Mouse (Mus musculus): ENCODE data around the gene Arrdc3.
A peak's percentile ranks its signal among the peaks of the same experiment; 100 is the strongest.
"Not testable (repeated sequence)": the region's sequence is repeated elsewhere in the genome, so short reads cannot be mapped to it uniquely, and the experiment has no call there.

Gene Arrdc3

DNA sequence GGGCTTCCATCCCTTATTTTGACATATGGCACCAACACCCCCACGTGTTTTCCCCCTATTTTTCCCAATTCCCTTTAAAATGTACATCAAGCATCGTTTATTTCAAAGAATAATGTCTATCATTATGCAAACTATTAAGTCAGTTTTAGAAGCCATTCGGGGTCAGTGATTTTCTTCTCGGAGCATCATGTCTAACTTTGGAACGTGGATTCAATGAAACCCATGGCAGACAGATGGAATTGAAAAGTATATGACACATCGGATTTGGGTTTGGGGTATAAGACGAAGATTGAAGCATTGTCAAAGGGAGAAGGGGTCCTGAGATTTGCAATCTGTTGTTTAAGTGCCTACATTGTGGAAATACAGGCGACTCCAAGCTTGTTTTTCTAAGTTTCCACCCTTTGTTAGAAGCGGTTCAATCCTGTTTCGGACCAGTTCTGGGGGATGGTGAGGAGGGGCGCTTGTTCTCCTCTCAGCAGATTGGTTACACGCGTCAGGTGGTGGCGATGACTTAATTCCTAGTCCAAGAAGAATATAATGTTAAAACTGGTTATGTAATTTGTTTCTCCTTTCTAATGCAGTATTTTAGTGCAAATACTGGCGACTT is 1.3 kb downstream of the Arrdc3 start:
- Histone ChIP-seq H3K4me3 (replicated peaks; ENCODE audit: low read length) (peak overlapping the region; percentile 86), H3K27me3 (ENCODE audit: insufficient read depth, low read length) (no peaks in the 10 kb centered on the region), H3K4me1 (replicated peaks; ENCODE audit: low read depth, low read length) (peaks cover 26% of the 10 kb centered on the region), H3K9me3 (ENCODE audit: low read length) (no peaks in the 10 kb centered on the region), H3K36me3 (ENCODE audit: insufficient read depth, low read length) (peaks cover 23% of the 10 kb centered on the region)
- TF ChIP-seq NANOG (IDR thresholded peaks at IDR 0.05; ENCODE audit: borderline replicate concordance, low read length) (no peak), POU5F1 (IDR thresholded peaks at IDR 0.05; ENCODE audit: borderline replicate concordance, low read length) (no peak), CTCF (conservative IDR thresholded peaks at IDR 0.05; ENCODE audit: low read length) (no peak)

DNA sequence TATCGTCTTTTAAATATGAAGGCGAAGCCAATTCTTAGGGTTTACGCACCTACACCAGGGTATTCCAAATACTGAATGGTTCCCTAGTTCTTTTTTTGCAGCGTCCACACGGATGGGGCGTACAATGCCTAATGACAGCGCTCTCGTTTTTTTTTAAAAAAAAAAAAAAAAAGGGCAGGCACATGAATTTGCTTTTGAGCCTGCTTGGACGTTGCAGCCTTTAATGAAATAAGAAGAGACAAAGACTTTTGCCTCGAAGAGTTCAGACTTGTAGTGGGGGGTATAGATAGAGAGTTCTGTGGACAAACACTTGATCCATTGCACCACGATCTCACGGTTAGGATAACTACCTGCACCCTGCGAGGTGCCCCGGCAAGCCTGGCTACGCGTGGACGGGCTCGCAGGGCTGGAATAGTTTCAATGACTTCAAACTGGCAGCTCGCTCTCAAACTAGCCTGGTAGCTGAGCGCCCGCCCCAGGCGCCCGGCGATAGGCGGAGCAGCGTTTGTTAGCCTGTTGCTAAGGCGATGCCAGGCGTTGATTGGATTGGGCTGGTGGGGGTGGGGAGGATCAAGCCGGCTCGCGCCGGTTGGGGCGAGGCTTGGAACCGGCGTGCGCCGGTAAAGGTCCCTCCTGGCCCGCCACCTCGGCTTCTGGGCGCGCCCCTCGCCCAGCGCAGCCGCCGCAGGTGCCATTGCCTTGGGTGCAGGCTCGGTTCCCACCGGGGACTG is 2.1 kb downstream of the Arrdc3 start:
- peak overlapping the region; percentile 86 for H3K4me3 ChIP-seq (replicated peaks; ENCODE audit: low read length)
- H3K36me3 ChIP-seq (ENCODE audit: insufficient read depth, low read length) = peaks cover 30% of the 10 kb centered on the region
- H3K4me1 ChIP-seq (replicated peaks; ENCODE audit: low read depth, low read length) = peaks cover 29% of the 10 kb centered on the region
- no peaks in the 10 kb centered on the region for H3K27me3 ChIP-seq (ENCODE audit: insufficient read depth, low read length)
- TF ChIP-seq CTCF (conservative IDR thresholded peaks at IDR 0.05; ENCODE audit: low read length) (no peak), NANOG (IDR thresholded peaks at IDR 0.05; ENCODE audit: borderline replicate concordance, low read length) (no peak), POU5F1 (IDR thresholded peaks at IDR 0.05; ENCODE audit: borderline replicate concordance, low read length) (no peak)
- H3K9me3 ChIP-seq (ENCODE audit: low read length) = no peaks in the 10 kb centered on the region

DNA sequence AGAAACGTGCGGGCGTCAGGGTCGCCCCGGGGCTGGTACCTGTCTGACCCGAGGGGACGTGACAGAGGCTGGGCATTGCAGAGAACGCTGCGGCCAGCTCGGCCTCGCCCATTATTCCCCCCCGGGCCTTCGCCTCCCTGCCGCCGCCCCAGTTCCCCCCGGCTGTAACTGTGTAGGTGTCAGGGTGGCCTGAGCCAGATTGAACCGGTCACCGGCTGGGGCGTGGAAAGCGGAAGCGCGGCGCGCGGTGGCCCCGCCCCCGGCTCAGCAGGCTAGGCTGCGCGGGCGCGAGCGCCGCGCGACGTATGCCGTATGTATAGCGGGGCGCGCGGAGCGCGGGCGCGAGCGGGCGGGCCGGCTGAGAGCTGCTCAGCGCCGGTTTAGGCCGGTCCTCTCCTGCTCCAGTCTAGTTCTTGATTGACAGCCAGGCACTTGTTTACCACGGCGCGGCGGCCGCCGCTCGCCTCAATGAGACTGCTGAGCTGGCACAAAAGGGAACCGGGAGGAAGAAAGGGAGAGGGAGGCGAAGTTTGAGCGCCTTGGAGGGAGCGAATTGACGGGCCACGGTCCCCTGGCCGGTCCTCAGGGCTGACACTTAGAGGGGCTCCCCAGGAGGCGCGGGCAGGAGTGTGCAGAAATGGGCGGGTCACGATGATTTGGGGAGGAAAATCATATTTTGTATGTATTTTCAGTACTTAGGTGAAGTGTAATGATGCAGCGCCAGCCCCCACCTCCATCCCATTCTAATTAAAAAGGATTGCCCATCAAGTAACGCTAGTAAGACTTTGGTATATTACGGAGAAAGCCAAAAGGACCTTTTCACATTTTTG is 2.9 kb downstream of the Arrdc3 start:
- H3K9me3 ChIP-seq (ENCODE audit: low read length) = no peaks in the 10 kb centered on the region
- H3K27me3 ChIP-seq (ENCODE audit: insufficient read depth, low read length) = no peaks in the 10 kb centered on the region
- TF ChIP-seq POU5F1 (IDR thresholded peaks at IDR 0.05; ENCODE audit: borderline replicate concordance, low read length) = no peak
- TF ChIP-seq CTCF (conservative IDR thresholded peaks at IDR 0.05; ENCODE audit: low read length) = no peak
- no peak for TF ChIP-seq NANOG (IDR thresholded peaks at IDR 0.05; ENCODE audit: borderline replicate concordance, low read length)
- H3K36me3 ChIP-seq (ENCODE audit: insufficient read depth, low read length) = peaks cover 37% of the 10 kb centered on the region
- peak overlapping the region; percentile 86 for H3K4me3 ChIP-seq (replicated peaks; ENCODE audit: low read length)
- H3K4me1 ChIP-seq (replicated peaks; ENCODE audit: low read depth, low read length) = peaks cover 36% of the 10 kb centered on the region

DNA sequence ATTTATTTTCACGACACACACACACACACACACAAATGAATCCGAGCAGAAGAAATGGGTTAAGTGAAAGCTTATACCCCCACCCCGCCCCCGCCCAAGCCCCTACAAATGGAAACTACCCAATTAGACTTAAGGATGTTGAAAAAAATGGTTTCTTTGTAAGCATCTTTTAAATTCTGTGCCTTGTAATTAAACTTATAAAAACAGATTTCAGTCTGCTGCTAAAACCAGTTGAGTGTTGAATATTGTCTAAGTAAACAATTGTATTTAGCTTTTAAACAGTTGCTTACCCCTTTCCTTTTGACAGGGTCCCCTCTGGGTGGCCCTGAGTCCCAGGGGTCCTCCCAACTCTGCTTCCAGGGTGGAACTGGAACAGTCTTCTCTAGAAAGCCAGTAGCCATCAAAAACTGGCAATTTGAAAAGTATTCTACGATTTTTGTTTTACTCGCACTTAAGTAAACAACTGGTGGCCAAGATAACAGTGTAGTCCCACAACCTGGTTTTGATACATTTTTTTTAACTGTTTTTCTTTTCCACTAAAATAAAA is 3.6 kb downstream of the Arrdc3 start:
- Histone ChIP-seq H3K9me3 (ENCODE audit: low read length) (no peaks in the 10 kb centered on the region), H3K4me1 (replicated peaks; ENCODE audit: low read depth, low read length) (peaks cover 40% of the 10 kb centered on the region), H3K36me3 (ENCODE audit: insufficient read depth, low read length) (peaks cover 44% of the 10 kb centered on the region), H3K4me3 (replicated peaks; ENCODE audit: low read length) (peak overlapping the region; percentile 86), H3K27me3 (ENCODE audit: insufficient read depth, low read length) (no peaks in the 10 kb centered on the region)
- no peak for TF ChIP-seq CTCF (conservative IDR thresholded peaks at IDR 0.05; ENCODE audit: low read length)
- no peak for TF ChIP-seq NANOG (IDR thresholded peaks at IDR 0.05; ENCODE audit: borderline replicate concordance, low read length)
- no peak for TF ChIP-seq POU5F1 (IDR thresholded peaks at IDR 0.05; ENCODE audit: borderline replicate concordance, low read length)

DNA sequence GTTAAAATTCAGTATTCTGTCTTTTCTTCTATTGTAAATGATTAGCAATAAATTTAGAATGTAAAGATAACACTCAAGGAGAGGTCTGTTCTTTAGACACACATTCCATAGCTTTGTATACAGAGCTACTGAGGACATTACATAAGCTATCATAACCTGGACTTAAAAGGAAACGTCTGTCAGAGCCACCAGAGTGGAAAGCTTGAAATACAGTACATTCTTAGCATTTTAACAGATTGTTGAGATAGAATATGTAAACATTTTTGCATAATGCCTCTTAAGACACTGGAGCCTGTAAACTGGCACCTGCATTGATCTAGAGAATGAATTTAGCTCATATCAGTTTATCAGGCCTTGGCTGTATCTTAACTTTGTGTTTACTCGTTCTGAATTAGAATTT is 4.7 kb downstream of the Arrdc3 start:
- Histone ChIP-seq H3K36me3 (ENCODE audit: insufficient read depth, low read length) (peaks cover 54% of the 10 kb centered on the region), H3K4me3 (replicated peaks; ENCODE audit: low read length) (no peak overlapping the region), H3K4me1 (replicated peaks; ENCODE audit: low read depth, low read length) (peaks cover 34% of the 10 kb centered on the region), H3K9me3 (ENCODE audit: low read length) (no peaks in the 10 kb centered on the region), H3K27me3 (ENCODE audit: insufficient read depth, low read length) (no peaks in the 10 kb centered on the region)
- TF ChIP-seq CTCF (conservative IDR thresholded peaks at IDR 0.05; ENCODE audit: low read length) (no peak), POU5F1 (IDR thresholded peaks at IDR 0.05; ENCODE audit: borderline replicate concordance, low read length) (no peak), NANOG (IDR thresholded peaks at IDR 0.05; ENCODE audit: borderline replicate concordance, low read length) (no peak)

DNA sequence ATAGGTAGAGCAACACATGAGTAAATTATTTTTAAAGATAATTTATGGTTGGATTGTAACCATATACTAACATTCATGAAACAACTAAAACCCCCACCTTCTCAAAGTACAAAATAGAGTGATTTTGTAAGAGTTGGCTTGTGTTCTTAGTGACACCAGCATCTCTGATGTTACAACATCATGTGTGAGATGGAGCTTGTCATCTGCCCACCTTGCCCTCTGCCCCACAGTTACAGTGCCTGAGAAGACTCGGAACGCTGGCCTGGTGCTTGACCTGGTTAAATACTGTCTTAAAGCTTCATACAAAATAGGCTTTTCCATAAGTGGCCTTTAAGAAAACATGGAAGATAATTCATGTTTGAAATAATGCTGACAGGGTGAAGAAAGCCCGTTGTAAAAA is 11.7 kb downstream of the Arrdc3 start:
- H3K36me3 ChIP-seq (ENCODE audit: insufficient read depth, low read length) = peaks cover 61% of the 10 kb centered on the region
- H3K4me3 ChIP-seq (replicated peaks; ENCODE audit: low read length); H3K27me3 ChIP-seq (ENCODE audit: insufficient read depth, low read length); H3K9me3 ChIP-seq (ENCODE audit: low read length): not testable (repeated sequence)
- H3K4me1 ChIP-seq (replicated peaks; ENCODE audit: low read depth, low read length) = peaks cover 50% of the 10 kb centered on the region

DNA sequence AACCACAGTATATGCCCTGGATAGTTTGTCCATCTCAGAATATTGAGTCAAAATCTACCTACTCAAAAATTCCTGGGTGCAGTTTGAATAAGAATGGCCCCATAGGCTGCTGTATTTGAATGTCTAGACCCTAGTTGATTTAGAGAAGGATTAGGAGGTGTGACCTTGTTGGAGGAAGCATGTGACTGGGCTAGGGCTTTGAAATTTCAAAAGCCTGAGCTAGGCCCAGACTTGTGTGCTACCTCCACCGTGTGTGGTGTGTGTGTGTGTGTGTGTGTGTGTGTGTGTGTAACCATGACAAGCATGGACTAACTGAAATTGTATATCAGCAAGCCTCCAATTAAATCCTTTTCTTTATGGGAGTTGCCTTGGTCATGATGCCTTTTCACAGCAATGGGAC is 14.2 kb downstream of the Arrdc3 start:
- H3K4me3 ChIP-seq (replicated peaks; ENCODE audit: low read length) = no peak overlapping the region
- TF ChIP-seq NANOG (IDR thresholded peaks at IDR 0.05; ENCODE audit: borderline replicate concordance, low read length) = no peak
- no peak for TF ChIP-seq POU5F1 (IDR thresholded peaks at IDR 0.05; ENCODE audit: borderline replicate concordance, low read length)
- no peak for TF ChIP-seq CTCF (conservative IDR thresholded peaks at IDR 0.05; ENCODE audit: low read length)
- peaks cover 37% of the 10 kb centered on the region for H3K36me3 ChIP-seq (ENCODE audit: insufficient read depth, low read length)
- no peaks in the 10 kb centered on the region for H3K27me3 ChIP-seq (ENCODE audit: insufficient read depth, low read length)
- H3K9me3 ChIP-seq (ENCODE audit: low read length) = no peaks in the 10 kb centered on the region
- peaks cover 36% of the 10 kb centered on the region for H3K4me1 ChIP-seq (replicated peaks; ENCODE audit: low read depth, low read length)

DNA sequence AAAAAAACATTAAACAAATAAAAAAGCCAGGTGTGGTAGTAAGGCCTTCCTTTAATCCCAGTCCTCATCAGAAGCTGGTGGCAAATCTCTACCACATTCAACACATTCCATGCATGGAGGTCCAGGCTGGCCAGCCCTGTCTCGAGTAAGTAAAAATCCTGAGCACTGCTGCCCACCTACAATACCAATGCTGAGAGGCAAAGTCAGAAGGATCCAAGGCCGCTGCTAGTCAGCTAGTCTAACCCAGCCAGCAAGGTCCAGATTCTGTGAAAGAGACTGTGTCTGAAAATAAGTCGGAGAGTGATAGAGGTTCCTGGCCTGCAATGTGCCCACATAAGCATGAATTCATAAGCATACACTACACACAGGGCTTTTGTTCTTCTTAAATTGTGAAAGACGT is 14.9 kb downstream of the Arrdc3 start:
- TF ChIP-seq CTCF (conservative IDR thresholded peaks at IDR 0.05; ENCODE audit: low read length) (no peak), POU5F1 (IDR thresholded peaks at IDR 0.05; ENCODE audit: borderline replicate concordance, low read length) (no peak), NANOG (IDR thresholded peaks at IDR 0.05; ENCODE audit: borderline replicate concordance, low read length) (no peak)
- H3K36me3 ChIP-seq (ENCODE audit: insufficient read depth, low read length) = peaks cover 31% of the 10 kb centered on the region
- no peaks in the 10 kb centered on the region for H3K27me3 ChIP-seq (ENCODE audit: insufficient read depth, low read length)
- H3K9me3 ChIP-seq (ENCODE audit: low read length) = no peaks in the 10 kb centered on the region
- H3K4me3 ChIP-seq (replicated peaks; ENCODE audit: low read length) = no peak overlapping the region
- peaks cover 36% of the 10 kb centered on the region for H3K4me1 ChIP-seq (replicated peaks; ENCODE audit: low read depth, low read length)
